10 mouse cellular contexts compared by ENCODE assay signal in the genomic region with DNA sequence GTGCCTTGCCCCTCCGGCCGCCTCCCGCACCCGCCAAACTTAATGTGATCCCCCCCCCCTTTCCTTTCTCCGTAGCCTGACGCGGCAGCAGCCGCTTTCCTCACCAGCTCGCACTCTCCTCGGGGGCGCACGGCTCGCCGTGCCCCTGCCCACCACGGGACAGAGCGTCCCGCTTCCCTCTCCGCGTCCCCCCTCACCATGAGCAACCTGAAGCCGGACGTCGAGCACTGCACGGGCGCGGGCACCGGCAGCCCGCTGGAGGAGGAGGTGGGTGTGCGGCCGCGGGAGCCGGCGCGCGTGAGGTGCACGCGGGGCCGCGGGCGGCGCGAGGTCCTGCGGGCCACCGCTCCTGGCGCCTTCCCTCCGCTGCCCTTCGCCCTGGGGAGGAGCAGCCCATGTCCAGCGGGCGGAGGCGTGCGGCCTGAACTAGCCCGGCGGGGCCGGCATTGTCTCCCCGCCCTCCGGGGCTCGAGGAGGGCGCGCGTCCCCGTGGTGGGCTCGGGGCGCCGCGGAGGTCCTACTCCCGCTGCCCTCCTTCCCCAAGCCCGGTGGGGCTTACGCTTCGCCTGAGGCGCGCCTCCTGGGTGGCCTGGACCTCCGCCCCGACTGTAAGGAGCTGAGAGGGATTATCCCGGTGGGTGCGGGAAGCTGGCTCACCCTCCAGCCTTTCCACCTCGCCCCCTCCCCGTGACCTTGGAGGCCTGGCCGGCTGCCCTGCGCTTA. TPM values are rescaled to one million over a fixed set of nuclear protein-coding genes. Genes with fewer than 3 reads are reported as not detected.
DNase-seq lines count a peak whose midpoint lies in the region; ATAC-seq and TF ChIP-seq lines count a peak whose summit lies in the region.
"Had no signal": no experiment of that assay in that cellular context is flagged by ENCODE, and none has a peak within 500 bp of the region (broad histone marks: within the 10 kb centered on the region; RNA-seq: fewer than 3 reads in every experiment).

No protein-coding gene starts in this region.

- no peak for DNase-seq in Patski (ENCODE audit: low read depth, low spot score)
- DNase-seq in forebrain, embryonic 14.5 days (ENCODE audit: low spot score) = peak; percentile 19
- peak; percentile 59 for DNase-seq in liver, embryonic 11.5 days (ENCODE audit: low spot score)
- DNase-seq in neural tube, embryonic 10.5 days (ENCODE audit: extremely low spot score, low spot score) = peak; percentile 73

- no peaks in the 10 kb centered on the region for H3K36me3 ChIP-seq in erythroblast, embryonic 14.5 days (ENCODE audit: control insufficient read depth)
- no peaks in the 10 kb centered on the region for H3K36me3 ChIP-seq in forebrain, embryonic 14.5 days (ENCODE audit: control insufficient read depth, insufficient read depth, low read length)
- no peaks in the 10 kb centered on the region for H3K36me3 ChIP-seq in hindbrain, embryonic 15.5 days
- H3K36me3 ChIP-seq in liver, embryonic 11.5 days (ENCODE audit: control insufficient read depth, insufficient read depth, low read length) = no peaks in the 10 kb centered on the region

- CTCF ChIA-PET in Patski (lab: Charles Lee) = interaction anchor here (2.2 kb wide), 1 partner anchor 33 kb away, joined by 6 read pairs; no protein-coding TSS in a partner anchor

- in situ Hi-C loops in Patski (cut with MboI; ENCODE audit: low pct_unique_long_range_greater_than_20kb) = no loop called here

- H3K4me2 ChIP-seq in forebrain, embryonic 14.5 days (ENCODE audit: low read length) = peak overlapping the region; percentile 98
- H3K4me2 ChIP-seq in hindbrain, embryonic 15.5 days = peak overlapping the region; percentile 96
- H3K4me2 ChIP-seq in liver, embryonic 11.5 days = peak overlapping the region; percentile 96

- POLR2A ChIA-PET in Patski (lab: Charles Lee) = interaction anchor here (0.5 to 1.7 kb wide), 3 partner anchors 15 to 43 kb away, joined by 3 to 4 read pairs (median 3); no protein-coding TSS in a partner anchor

- H3K4me3 ChIP-seq in erythroblast, embryonic 14.5 days (replicated peaks) = peak overlapping the region; percentile 58
- peak overlapping the region; percentile 64 for H3K4me3 ChIP-seq in forebrain, embryonic 14.5 days (ENCODE audit: low read depth, low read length)
- H3K4me3 ChIP-seq in hindbrain, embryonic 15.5 days = peak overlapping the region; percentile 80
- H3K4me3 ChIP-seq in liver, embryonic 11.5 days (ENCODE audit: low read depth, low read length) = peak overlapping the region; percentile 73

- TF ChIP-seq CTCF in Patski (IDR thresholded peaks at IDR 0.05) = no peak

- no peak overlapping the region for H3K27ac ChIP-seq in forebrain, embryonic 14.5 days (ENCODE audit: low read depth, low read length)
- 0 out of 2 replicates have a peak overlapping the region, but pooled peaks have one; percentile 38 for H3K27ac ChIP-seq in hindbrain, embryonic 15.5 days (replicated peaks)
- peak overlapping the region; percentile 23; the same call in 1 of the 2 replicates for H3K27ac ChIP-seq in liver, embryonic 11.5 days (ENCODE audit: low read depth, low read length)
- H3K27ac ChIP-seq: macrophage had no signal

- ATAC-seq in erythroblast, adult 5-6 weeks (replicated peaks; ENCODE audit: low FRiP score, poor library complexity, severe bottlenecking) = no peak
- ATAC-seq in Patski = peak; percentile 17
- ATAC-seq in forebrain, embryonic 14.5 days = peak; percentile 79
- peak; percentile 71; the same call in 1 of the 2 replicates for ATAC-seq in hindbrain, embryonic 15.5 days (ENCODE audit: low FRiP score, low read depth)
- ATAC-seq in liver, embryonic 11.5 days (replicated peaks; ENCODE audit: low FRiP score) = peak; percentile 58
- ATAC-seq in cerebellum, adult (ENCODE audit: insufficient number of reproducible peaks, low FRiP score, low TSS enrichment) = no peak

- WGBS in forebrain, embryonic 14.5 days = under 1% methylated on average over 66 of the region's 78 CpGs
- under 1% methylated on average over 60 of the region's 78 CpGs for WGBS in hindbrain, embryonic 15.5 days
- WGBS in liver, embryonic 11.5 days = under 1% methylated on average over 69 of the region's 78 CpGs

- peaks cover 11% of the 10 kb centered on the region; the same call in 1 of the 2 replicates for H3K9me3 ChIP-seq in erythroblast, embryonic 14.5 days (ENCODE audit: control insufficient read depth, low read length)
- no peaks in the 10 kb centered on the region for H3K9me3 ChIP-seq in forebrain, embryonic 14.5 days (replicated peaks; ENCODE audit: control insufficient read depth, low read length)
- no peaks in the 10 kb centered on the region for H3K9me3 ChIP-seq in hindbrain, embryonic 15.5 days
- H3K9me3 ChIP-seq in liver, embryonic 11.5 days (ENCODE audit: control insufficient read depth, low read length) = no peaks in the 10 kb centered on the region

- peaks cover 84% of the 10 kb centered on the region for H3K27me3 ChIP-seq in erythroblast, embryonic 14.5 days (ENCODE audit: control insufficient read depth)
- H3K27me3 ChIP-seq in Patski = no peaks in the 10 kb centered on the region
- H3K27me3 ChIP-seq in forebrain, embryonic 14.5 days (replicated peaks; ENCODE audit: control insufficient read depth, insufficient read depth, low read length) = peaks cover 42% of the 10 kb centered on the region
- H3K27me3 ChIP-seq in hindbrain, embryonic 15.5 days = peaks cover 34% of the 10 kb centered on the region
- H3K27me3 ChIP-seq in liver, embryonic 11.5 days (replicated peaks; ENCODE audit: control insufficient read depth, insufficient read depth, low read length) = peaks cover 56% of the 10 kb centered on the region

- H3K9ac ChIP-seq in forebrain, embryonic 14.5 days (ENCODE audit: low read length) = peak overlapping the region; percentile 61
- peak overlapping the region; percentile 53 for H3K9ac ChIP-seq in hindbrain, embryonic 15.5 days
- H3K9ac ChIP-seq in liver, embryonic 11.5 days (ENCODE audit: low read depth, low read length) = peak overlapping the region; percentile 74

- H3K4me1 ChIP-seq in erythroblast, embryonic 14.5 days (ENCODE audit: control insufficient read depth) = peaks cover 16% of the 10 kb centered on the region
- peaks cover 7% of the 10 kb centered on the region; the same call in 1 of the 2 replicates for H3K4me1 ChIP-seq in forebrain, embryonic 14.5 days (ENCODE audit: control insufficient read depth, insufficient read depth, low read length)
- H3K4me1 ChIP-seq in hindbrain, embryonic 15.5 days (replicated peaks) = peaks cover 29% of the 10 kb centered on the region
- H3K4me1 ChIP-seq in liver, embryonic 11.5 days (replicated peaks; ENCODE audit: control insufficient read depth, insufficient read depth, low read length) = peaks cover 14% of the 10 kb centered on the region

RNA-seq across cellular contexts. Expression of gene Rbpms2, which starts 1.3 kb away (rescaled TPM):
- polyA plus RNA-seq in erythroblast, embryonic 14.5 days (2012) = 0.09 and 0.12 TPM in 2 replicates
- total RNA-seq in erythroblast, adult 5-6 weeks (2015; ENCODE audit: low replicate concordance) = 0.84 TPM in 1 of 2 replicates, not detected in the other
- 0.17 TPM in 1 of 2 replicates, not detected in the other for total RNA-seq in erythroblast, adult 5-6 weeks (2017; ENCODE audit: low replicate concordance)
- polyA plus RNA-seq in Patski (2021) = 53.9 TPM
- polyA plus RNA-seq in forebrain, embryonic 14.5 days (2014; fragmentation: Nextera tagmentation; extraction: Ambion mirVana) = 3.8 TPM in 2 replicates
- polyA plus RNA-seq in hindbrain, embryonic 15.5 days (2015; fragmentation: Nextera tagmentation; extraction: Ambion mirVana) = 4.1 and 4.9 TPM in 2 replicates
- 34.8 and 36.5 TPM in 2 replicates for polyA plus RNA-seq in liver, embryonic 11.5 days (2014; fragmentation: Nextera tagmentation; extraction: Ambion mirVana)
- total RNA-seq: MEL had no signal

RNA-seq across cellular contexts. Expression of gene Oaz2, which starts 37.0 kb away (rescaled TPM):
- 10.5 and 13.6 TPM in 2 replicates for polyA plus RNA-seq in erythroblast, embryonic 14.5 days (2012)
- total RNA-seq in erythroblast, adult 5-6 weeks (2015; ENCODE audit: low replicate concordance) = 8.3 and 9.0 TPM in 2 replicates
- 16.3 and 17.7 TPM in 2 replicates for total RNA-seq in erythroblast, adult 5-6 weeks (2017; ENCODE audit: low replicate concordance)
- 197 TPM for polyA plus RNA-seq in Patski (2021)
- polyA plus RNA-seq in forebrain, embryonic 14.5 days (2014; fragmentation: Nextera tagmentation; extraction: Ambion mirVana) = 206 and 233 TPM in 2 replicates
- 404 and 429 TPM in 2 replicates for polyA plus RNA-seq in hindbrain, embryonic 15.5 days (2015; fragmentation: Nextera tagmentation; extraction: Ambion mirVana)
- 119 and 123 TPM in 2 replicates for polyA plus RNA-seq in liver, embryonic 11.5 days (2014; fragmentation: Nextera tagmentation; extraction: Ambion mirVana)

RNA-seq across cellular contexts. Expression of gene Pif1, which starts 43.8 kb away (rescaled TPM):
- 4.9 and 5.2 TPM in 2 replicates for polyA plus RNA-seq in erythroblast, embryonic 14.5 days (2012)
- 2.9 and 6.9 TPM in 2 replicates for total RNA-seq in erythroblast, adult 5-6 weeks (2015; ENCODE audit: low replicate concordance)
- 6.5 and 19.7 TPM in 2 replicates for total RNA-seq in erythroblast, adult 5-6 weeks (2017; ENCODE audit: low replicate concordance)
- polyA plus RNA-seq in Patski (2021) = 7.2 TPM
- polyA plus RNA-seq in forebrain, embryonic 14.5 days (2014; fragmentation: Nextera tagmentation; extraction: Ambion mirVana) = 5.8 and 6.3 TPM in 2 replicates
- 3.6 and 4.5 TPM in 2 replicates for polyA plus RNA-seq in hindbrain, embryonic 15.5 days (2015; fragmentation: Nextera tagmentation; extraction: Ambion mirVana)
- 16.4 and 18.0 TPM in 2 replicates for polyA plus RNA-seq in liver, embryonic 11.5 days (2014; fragmentation: Nextera tagmentation; extraction: Ambion mirVana)

RNA-seq across cellular contexts. Expression of gene Plekho2, which starts 51.0 kb away (rescaled TPM):
- polyA plus RNA-seq in erythroblast, embryonic 14.5 days (2012) = 11.7 and 13.8 TPM in 2 replicates
- total RNA-seq in erythroblast, adult 5-6 weeks (2015; ENCODE audit: low replicate concordance) = 22.3 and 23.4 TPM in 2 replicates
- 25.3 and 39.0 TPM in 2 replicates for total RNA-seq in erythroblast, adult 5-6 weeks (2017; ENCODE audit: low replicate concordance)
- 11.9 TPM for polyA plus RNA-seq in Patski (2021)
- 3.6 and 3.9 TPM in 2 replicates for polyA plus RNA-seq in forebrain, embryonic 14.5 days (2014; fragmentation: Nextera tagmentation; extraction: Ambion mirVana)
- 6.8 and 8.0 TPM in 2 replicates for polyA plus RNA-seq in hindbrain, embryonic 15.5 days (2015; fragmentation: Nextera tagmentation; extraction: Ambion mirVana)
- polyA plus RNA-seq in liver, embryonic 11.5 days (2014; fragmentation: Nextera tagmentation; extraction: Ambion mirVana) = 29.5 and 30.3 TPM in 2 replicates

Comparison
In these comparisons a context has a peak if more than half of its experiments do, and no peak if none do; other contexts are left out.
1. ATAC-seq: peak in Patski (single experiment), forebrain, embryonic 14.5 days (single experiment), hindbrain, embryonic 15.5 days (single experiment) and liver, embryonic 11.5 days (single experiment); none in erythroblast, adult 5-6 weeks (single experiment) and cerebellum, adult (single experiment).
2. Peak in every context shown above with its lines, with median percentiles within 50 percentile points of each other: H3K4me3 ChIP-seq, H3K4me2 ChIP-seq and H3K9ac ChIP-seq.